Mouse (Mus musculus): ENCODE data around the gene Map4k3. TPM values are rescaled to one million over a fixed set of nuclear protein-coding genes. Genes with fewer than 3 reads are reported as not detected.

Map4k3 gene
- polyA plus RNA-seq, 1 experiment from 2014 or later: 5.5 TPM

DNA sequence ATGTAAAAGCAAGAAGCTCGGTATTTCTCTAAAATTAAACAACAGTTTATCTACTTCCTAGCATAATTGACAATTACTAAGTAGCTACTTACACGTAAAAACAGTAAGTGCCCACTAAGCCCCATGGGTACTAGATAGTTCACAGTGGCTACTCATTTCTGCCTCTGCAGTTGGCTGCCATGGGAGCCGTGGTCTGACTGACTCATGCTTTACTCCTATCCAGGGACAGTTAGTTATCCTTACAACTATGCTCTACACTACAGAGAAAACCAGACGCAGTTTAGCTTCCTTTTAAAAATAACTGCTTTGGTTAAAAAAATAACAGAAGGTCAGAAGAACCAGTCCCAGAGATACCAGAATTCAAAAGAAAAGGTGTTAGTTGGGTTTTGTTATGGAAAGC, 106.6 kb downstream of the Map4k3 start:
- TF ChIP-seq CTCF (IDR thresholded peaks at IDR 0.05; ENCODE audit: low read depth) (no peak), EP300 (IDR thresholded peaks at IDR 0.05; ENCODE audit: low read depth) (no peak)
- H3K36me3 ChIP-seq (replicated peaks; ENCODE audit: insufficient read depth, low read length): no peaks in the 10 kb centered on the region; the same call in none of the 2 replicates
- 78% methylated on average over 4 of the region's 4 CpGs for WGBS (ENCODE audit: insufficient replicate concordance)
- no peaks in the 10 kb centered on the region for H3K4me1 ChIP-seq (ENCODE audit: insufficient read depth)
- H3K4me2 ChIP-seq (ENCODE audit: low read depth, low read length): no peak overlapping the region
- no peaks in the 10 kb centered on the region for H3K9me3 ChIP-seq (ENCODE audit: low read length)
- no peak overlapping the region for H3K9ac ChIP-seq (replicated peaks)
- H3K27me3 ChIP-seq (ENCODE audit: insufficient read depth, low read length): no peaks in the 10 kb centered on the region
- ATAC-seq (no peak), DNase-seq (no peak)
- no peak overlapping the region for H3K4me3 ChIP-seq (ENCODE audit: low read depth, low read length)
- H3K27ac ChIP-seq (ENCODE audit: low read depth): no peak overlapping the region

DNA sequence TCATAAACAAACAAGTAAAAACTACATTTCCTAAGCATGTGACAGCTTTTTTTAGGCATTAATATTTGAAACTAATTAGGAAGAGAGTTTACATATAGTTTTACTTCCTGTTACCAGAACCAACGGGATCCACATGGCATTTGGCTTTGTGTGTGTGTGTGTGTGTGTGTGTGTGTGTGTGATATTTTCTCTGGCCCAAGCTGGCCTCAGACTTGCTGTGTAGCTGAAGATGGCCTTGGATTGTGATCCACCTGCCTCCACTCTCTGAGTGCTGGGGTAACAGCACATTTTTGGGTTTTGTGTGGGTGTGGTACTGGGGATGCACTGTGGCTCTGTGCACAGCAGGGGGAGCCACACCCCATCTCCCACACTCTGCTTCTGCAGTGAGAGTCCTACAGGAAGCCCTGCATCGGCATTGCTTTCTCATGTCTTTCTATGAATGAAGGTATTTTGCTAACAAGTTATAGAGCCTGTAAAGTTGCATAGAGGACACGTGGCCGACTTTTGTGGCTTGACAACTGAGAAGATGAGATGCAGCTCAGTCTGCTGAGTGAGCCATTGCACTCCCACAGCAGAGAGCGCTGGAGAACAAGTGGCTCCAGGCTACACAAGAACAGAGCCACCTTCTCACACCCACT, 107.4 kb downstream of the Map4k3 start:
- no peak overlapping the region for H3K4me2 ChIP-seq (ENCODE audit: low read depth, low read length)
- H3K27me3 ChIP-seq (ENCODE audit: insufficient read depth, low read length): no peaks in the 10 kb centered on the region
- H3K4me3 ChIP-seq (ENCODE audit: low read depth, low read length): no peak overlapping the region
- H3K4me1 ChIP-seq (ENCODE audit: insufficient read depth): no peaks in the 10 kb centered on the region
- no peak overlapping the region for H3K27ac ChIP-seq (ENCODE audit: low read depth)
- DNase-seq (peak; percentile 59), ATAC-seq (peak; percentile 55)
- 48% methylated on average over 5 of the region's 5 CpGs for WGBS (ENCODE audit: insufficient replicate concordance)
- TF ChIP-seq CTCF (IDR thresholded peaks at IDR 0.05; ENCODE audit: low read depth) (peak; percentile 87), EP300 (IDR thresholded peaks at IDR 0.05; ENCODE audit: low read depth) (no peak)
- H3K36me3 ChIP-seq (replicated peaks; ENCODE audit: insufficient read depth, low read length): no peaks in the 10 kb centered on the region; the same call in none of the 2 replicates
- no peaks in the 10 kb centered on the region for H3K9me3 ChIP-seq (ENCODE audit: low read length)
- no peak overlapping the region for H3K9ac ChIP-seq (replicated peaks)

DNA sequence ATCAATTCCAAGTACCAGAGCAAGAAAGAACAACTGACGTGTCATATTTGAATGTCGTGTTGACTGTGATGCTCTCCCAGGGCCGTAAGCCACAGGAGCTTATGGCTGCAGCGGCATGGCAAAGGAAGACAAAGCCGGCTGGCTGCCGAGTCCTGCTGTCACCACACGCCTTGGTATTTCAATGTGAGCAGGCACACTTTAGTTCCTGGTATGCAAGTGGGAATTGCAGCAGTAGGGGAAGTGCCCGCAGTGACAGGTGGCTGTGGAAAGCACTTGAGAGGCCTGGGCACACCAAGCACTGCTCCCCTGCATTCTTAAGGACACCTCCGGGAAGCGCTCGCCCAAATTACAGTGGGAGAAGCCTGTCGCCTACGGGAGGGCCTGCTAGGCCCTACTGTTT, 108.7 kb downstream of the Map4k3 start:
- H3K9me3 ChIP-seq (ENCODE audit: low read length): no peaks in the 10 kb centered on the region
- WGBS (ENCODE audit: insufficient replicate concordance): 84% methylated on average over 13 of the region's 13 CpGs
- DNase-seq (no peak), ATAC-seq (no peak)
- H3K4me2 ChIP-seq (ENCODE audit: low read depth, low read length): no peak overlapping the region
- no peaks in the 10 kb centered on the region for H3K27me3 ChIP-seq (ENCODE audit: insufficient read depth, low read length)
- no peaks in the 10 kb centered on the region for H3K4me1 ChIP-seq (ENCODE audit: insufficient read depth)
- H3K36me3 ChIP-seq (replicated peaks; ENCODE audit: insufficient read depth, low read length): peaks cover 12% of the 10 kb centered on the region
- no peak for TF ChIP-seq EP300 (IDR thresholded peaks at IDR 0.05; ENCODE audit: low read depth)
- no peak for TF ChIP-seq CTCF (IDR thresholded peaks at IDR 0.05; ENCODE audit: low read depth)
- no peak overlapping the region for H3K27ac ChIP-seq (ENCODE audit: low read depth)
- no peak overlapping the region for H3K9ac ChIP-seq (replicated peaks)
- no peak overlapping the region for H3K4me3 ChIP-seq (ENCODE audit: low read depth, low read length)

DNA sequence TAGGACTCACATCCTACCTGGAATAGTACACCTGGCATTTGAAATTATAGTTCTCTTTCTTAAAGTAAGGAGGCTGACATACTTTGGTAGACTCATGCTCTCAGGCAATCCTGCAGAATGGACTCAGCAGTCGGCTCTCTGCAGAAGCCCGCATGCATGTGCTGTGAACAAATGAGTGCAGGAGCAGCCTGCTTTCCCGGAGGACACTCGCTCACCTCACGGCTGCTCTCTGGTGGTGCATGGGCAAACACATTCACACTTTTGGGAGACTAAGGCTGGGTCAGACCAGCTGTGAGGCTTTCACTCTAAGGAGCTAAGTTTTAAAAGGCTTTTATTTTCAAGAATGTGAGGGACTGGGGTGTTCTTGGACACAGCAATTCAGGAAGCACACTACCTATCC, 109.4 kb downstream of the Map4k3 start:
- no peak for ATAC-seq

DNA sequence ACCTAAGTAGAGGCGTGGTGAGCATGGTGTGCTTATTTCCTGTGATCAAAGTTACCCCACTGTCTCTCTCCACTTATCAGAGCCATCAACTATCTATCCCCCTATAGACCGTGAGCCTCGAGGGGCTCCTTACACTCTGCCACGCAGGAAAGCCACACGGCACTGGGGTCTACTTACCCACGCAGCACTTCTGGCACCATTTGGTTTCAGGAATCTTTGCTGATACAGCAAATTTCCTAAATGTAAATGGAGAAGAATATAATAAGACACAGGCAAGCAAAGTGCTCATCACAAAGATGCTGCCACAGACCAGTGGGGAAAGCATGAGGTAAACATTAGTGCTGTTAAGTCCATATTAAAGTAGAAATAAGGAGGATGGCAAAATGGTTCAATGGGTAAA, 124.5 kb downstream of the Map4k3 start:
- no peak for ATAC-seq
- 82% methylated on average over 6 of the region's 6 CpGs for WGBS (ENCODE audit: insufficient replicate concordance)
- H3K9me3 ChIP-seq (ENCODE audit: low read length): no peaks in the 10 kb centered on the region

More for the DNA sequence above, 109.4 kb downstream of the Map4k3 start:
- Histone ChIP-seq H3K4me2 (ENCODE audit: low read depth, low read length) (no peak overlapping the region), H3K36me3 (replicated peaks; ENCODE audit: insufficient read depth, low read length) (peaks cover 15% of the 10 kb centered on the region), H3K9me3 (ENCODE audit: low read length) (no peaks in the 10 kb centered on the region), H3K9ac (replicated peaks) (no peak overlapping the region), H3K27me3 (ENCODE audit: insufficient read depth, low read length) (no peaks in the 10 kb centered on the region), H3K27ac (ENCODE audit: low read depth) (no peak overlapping the region), H3K4me1 (ENCODE audit: insufficient read depth) (no peaks in the 10 kb centered on the region), H3K4me3 (ENCODE audit: low read depth, low read length) (no peak overlapping the region)
- TF ChIP-seq EP300 (IDR thresholded peaks at IDR 0.05; ENCODE audit: low read depth) (no peak), CTCF (IDR thresholded peaks at IDR 0.05; ENCODE audit: low read depth) (no peak)
- WGBS (ENCODE audit: insufficient replicate concordance): 88% methylated on average over 5 of the region's 5 CpGs
- no peak for DNase-seq

DNA sequence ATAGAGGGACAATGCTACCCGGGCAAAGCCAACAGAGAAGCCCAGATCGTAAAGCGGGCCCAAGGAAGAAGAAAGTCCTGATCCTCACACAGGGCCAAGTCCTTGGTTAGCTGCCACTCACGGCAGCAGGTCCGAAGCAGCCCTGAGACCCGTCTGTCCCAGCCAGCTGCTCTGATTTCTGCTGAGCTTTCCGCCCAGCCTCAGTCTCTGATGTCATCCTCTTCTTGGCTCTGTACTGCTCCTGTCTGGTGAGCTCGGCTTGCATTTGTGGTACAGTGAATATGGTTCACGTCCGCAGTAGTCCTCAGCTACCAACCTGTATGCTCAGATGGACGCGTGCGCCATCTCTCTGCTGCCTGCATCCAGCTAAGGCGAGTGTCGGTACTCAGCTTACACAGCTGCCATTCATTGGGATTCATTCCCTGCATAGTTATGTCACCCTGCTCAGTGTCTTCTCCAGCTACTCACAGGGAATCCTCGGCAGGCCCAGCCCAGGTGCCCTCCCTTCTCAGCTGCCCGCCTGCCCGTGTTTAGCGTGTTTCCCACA, 125.1 kb downstream of the Map4k3 start:
- TF ChIP-seq EP300 (IDR thresholded peaks at IDR 0.05; ENCODE audit: low read depth): no peak
- TF ChIP-seq CTCF (IDR thresholded peaks at IDR 0.05; ENCODE audit: low read depth): no peak
- WGBS (ENCODE audit: insufficient replicate concordance): 91% methylated on average over 19 of the region's 19 CpGs
- Histone ChIP-seq H3K27me3 (ENCODE audit: insufficient read depth, low read length) (no peaks in the 10 kb centered on the region), H3K27ac (ENCODE audit: low read depth) (no peak overlapping the region), H3K36me3 (replicated peaks; ENCODE audit: insufficient read depth, low read length) (peaks cover 41% of the 10 kb centered on the region), H3K4me2 (ENCODE audit: low read depth, low read length) (no peak overlapping the region), H3K4me3 (ENCODE audit: low read depth, low read length) (no peak overlapping the region), H3K4me1 (ENCODE audit: insufficient read depth) (no peaks in the 10 kb centered on the region), H3K9me3 (ENCODE audit: low read length) (no peaks in the 10 kb centered on the region), H3K9ac (replicated peaks) (no peak overlapping the region)
- no peak for DNase-seq
- ATAC-seq: no peak

More for the DNA sequence above, 124.5 kb downstream of the Map4k3 start:
- H3K27me3 ChIP-seq (ENCODE audit: insufficient read depth, low read length): no peaks in the 10 kb centered on the region
- TF ChIP-seq EP300 (IDR thresholded peaks at IDR 0.05; ENCODE audit: low read depth) (no peak), CTCF (IDR thresholded peaks at IDR 0.05; ENCODE audit: low read depth) (no peak)
- no peak overlapping the region for H3K4me3 ChIP-seq (ENCODE audit: low read depth, low read length)
- no peak overlapping the region for H3K4me2 ChIP-seq (ENCODE audit: low read depth, low read length)
- peaks cover 47% of the 10 kb centered on the region for H3K36me3 ChIP-seq (replicated peaks; ENCODE audit: insufficient read depth, low read length)
- H3K27ac ChIP-seq (ENCODE audit: low read depth): no peak overlapping the region
- H3K9ac ChIP-seq (replicated peaks): no peak overlapping the region
- no peak for DNase-seq
- no peaks in the 10 kb centered on the region for H3K4me1 ChIP-seq (ENCODE audit: insufficient read depth)

All from liver, postnatal 0 days (tissue).